Mouse (Mus musculus) E14TG2a.4 (cell line): ENCODE data around the gene Agpat2.

ENCODE experiments used
- CTCF ChIP-seq: conservative IDR thresholded peaks from 2 replicates; pipeline ENCODE4 v1.5.1; 2014; ENCODE audit warnings: low read length
- NANOG ChIP-seq: IDR thresholded peaks from 2 replicates; pipeline ENCODE4 v1.6.1; 2014; ENCODE audit warnings: borderline replicate concordance, low read length, mixed read lengths

DNA sequence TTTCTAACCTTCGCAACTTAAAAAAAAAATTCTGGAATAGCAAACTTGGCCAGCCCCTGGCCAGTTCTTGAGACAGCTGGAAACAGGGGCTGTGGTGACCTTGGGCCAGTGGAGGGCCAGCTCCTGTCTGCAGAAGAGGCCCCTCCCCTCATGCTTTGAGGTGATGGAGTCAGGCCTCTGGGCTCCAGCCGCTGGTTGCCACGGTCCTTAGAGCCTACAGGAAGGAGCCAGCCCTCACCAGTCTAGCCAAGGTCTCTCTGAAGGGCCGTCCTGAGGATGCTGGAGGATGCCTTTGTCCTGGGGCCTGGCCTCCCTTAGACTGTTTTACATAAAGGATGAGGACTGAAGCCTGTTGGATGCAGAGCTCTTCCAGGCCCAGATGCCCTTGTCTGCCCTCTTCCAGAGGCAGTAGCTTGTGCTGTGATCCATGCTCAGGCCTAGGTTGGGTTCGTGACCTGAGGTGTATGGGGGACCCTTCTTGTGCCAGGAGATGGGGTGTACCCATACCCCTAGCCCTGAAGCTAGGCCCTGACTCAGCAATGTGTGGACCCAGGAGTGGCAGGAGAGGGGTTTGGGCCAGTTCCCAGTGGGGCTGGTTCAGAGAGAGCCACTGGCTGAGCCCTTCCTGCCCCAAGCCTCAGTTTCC, 24.7 kb upstream of the Agpat2 start:
- TF ChIP-seq CTCF (no peak), NANOG (no peak)
